Mouse (Mus musculus) ES-Bruce4 (cell line): ENCODE results near the gene Jup. TPM values are rescaled to one million over a fixed set of nuclear protein-coding genes. Genes with fewer than 3 reads are reported as not detected.

Experiments
- H3K27ac ChIP-seq: 2 replicates; pipeline ENCODE4 v1.5.1; 2012; ENCODE audit warnings: low read length, inconsistent platforms; ENCODE audit not compliant: insufficient read depth
- H3K27me3 ChIP-seq: 2 replicates; pipeline ENCODE4 v1.6.1; 2012; ENCODE audit warnings: mild to moderate bottlenecking, low read length, inconsistent platforms; ENCODE audit not compliant: control insufficient read depth, poor library complexity, insufficient read depth, severe bottlenecking
- H3K36me3 ChIP-seq: 2 replicates; pipeline ENCODE4 v1.6.1; 2012; ENCODE audit warnings: inconsistent platforms, mild to moderate bottlenecking, low read length, moderate library complexity; ENCODE audit not compliant: control insufficient read depth, poor library complexity, insufficient read depth, severe bottlenecking
- H3K4me1 ChIP-seq: one replicate; pipeline ENCODE4 v1.8.1; 2011; ENCODE audit warnings: low read length; ENCODE audit not compliant: control insufficient read depth, insufficient read depth
- H3K4me3 ChIP-seq: 2 replicates; pipeline ENCODE4 v1.5.1; 2011; ENCODE audit warnings: low read depth, mild to moderate bottlenecking, low read length
- H3K9ac ChIP-seq: 2 replicates; pipeline ENCODE4 v1.6.1; 2012; ENCODE audit warnings: low read depth, mild to moderate bottlenecking, inconsistent platforms; ENCODE audit not compliant: poor library complexity, severe bottlenecking
- H3K9me3 ChIP-seq: replicated peaks from 2 replicates; pipeline ENCODE4 v1.6.1; 2012; ENCODE audit warnings: mild to moderate bottlenecking, low read length, inconsistent platforms; ENCODE audit not compliant: control insufficient read depth, poor library complexity, insufficient read depth, severe bottlenecking
- CTCF ChIP-seq: IDR thresholded peaks from one replicate; pipeline ENCODE4 v1.8.1; 2011; ENCODE audit warnings: low read depth, low read length
- EP300 ChIP-seq: IDR thresholded peaks from 2 replicates; pipeline ENCODE4 v1.6.1; 2011; ENCODE audit warnings: low read depth, low read length; ENCODE audit not compliant: insufficient read depth
- POLR2A ChIP-seq: IDR thresholded peaks from one replicate; pipeline ENCODE4 v1.8.1; 2011; ENCODE audit warnings: low read length; ENCODE audit not compliant: insufficient read depth
- polyA plus RNA-seq: library from polyadenylated mRNA; stranded (reverse); fragments of >200 nt; gene quantifications from 2 replicates; pipeline ENCODE4 v1.2.4, GENCODE M21; 2011; ENCODE audit warnings: low read depth; ENCODE audit not compliant: missing spikeins, insufficient read depth, insufficient read length

The Jup gene
- polyA plus RNA-seq, 1 experiment = 171 TPM

- no peak overlapping the region for H3K4me3 ChIP-seq
- no peaks in the 10 kb centered on the region for H3K27me3 ChIP-seq
- H3K9ac ChIP-seq = no peak overlapping the region
- H3K27ac ChIP-seq = no peak overlapping the region
- no peaks in the 10 kb centered on the region for H3K4me1 ChIP-seq
- no peaks in the 10 kb centered on the region for H3K36me3 ChIP-seq
- TF ChIP-seq POLR2A = no peak
- TF ChIP-seq EP300 = no peak
- TF ChIP-seq CTCF = no peak
- no peaks in the 10 kb centered on the region for H3K9me3 ChIP-seq
Measured at GRCm38 (mm10) chr11:100409686-100410085, 12.1 kb upstream of the Jup start.

- Histone ChIP-seq H3K27ac (no peak overlapping the region), H3K36me3 (no peaks in the 10 kb centered on the region)
Measured at GRCm38 (mm10) chr11:100408835-100409462, 11.4 kb upstream of the Jup start.

GRCm38 (mm10) chr11:100408076-100408834 is 10.7 kb upstream of the Jup start:
- no peak overlapping the region for H3K27ac ChIP-seq
- peak; percentile 75 for TF ChIP-seq CTCF
- no peak for TF ChIP-seq POLR2A
- H3K4me1 ChIP-seq = no peaks in the 10 kb centered on the region
- no peak overlapping the region for H3K4me3 ChIP-seq
- no peak overlapping the region for H3K9ac ChIP-seq
- no peaks in the 10 kb centered on the region for H3K27me3 ChIP-seq
- H3K36me3 ChIP-seq = no peaks in the 10 kb centered on the region
- no peaks in the 10 kb centered on the region for H3K9me3 ChIP-seq

More at GRCm38 (mm10) chr11:100408835-100409462, 11.4 kb upstream of the Jup start:
- H3K9me3 ChIP-seq = no peaks in the 10 kb centered on the region
- H3K9ac ChIP-seq = no peak overlapping the region
- no peaks in the 10 kb centered on the region for H3K4me1 ChIP-seq
- no peaks in the 10 kb centered on the region for H3K27me3 ChIP-seq
- TF ChIP-seq CTCF = no peak
- no peak for TF ChIP-seq EP300
- no peak overlapping the region for H3K4me3 ChIP-seq

GRCm38 (mm10) chr11:100406995-100407705 is 9.6 kb upstream of the Jup start:
- H3K36me3 ChIP-seq = no peaks in the 10 kb centered on the region
- no peaks in the 10 kb centered on the region for H3K27me3 ChIP-seq
- no peak overlapping the region for H3K4me3 ChIP-seq
- H3K4me1 ChIP-seq = no peaks in the 10 kb centered on the region
- no peaks in the 10 kb centered on the region for H3K9me3 ChIP-seq
- TF ChIP-seq POLR2A (no peak), CTCF (no peak), EP300 (no peak)
- H3K27ac ChIP-seq = no peak overlapping the region
- H3K9ac ChIP-seq = no peak overlapping the region

- no peaks in the 10 kb centered on the region for H3K4me1 ChIP-seq
- H3K27me3 ChIP-seq = no peaks in the 10 kb centered on the region
- no peak overlapping the region for H3K9ac ChIP-seq
- H3K4me3 ChIP-seq = no peak overlapping the region
- no peaks in the 10 kb centered on the region for H3K36me3 ChIP-seq
- no peaks in the 10 kb centered on the region for H3K9me3 ChIP-seq
- H3K27ac ChIP-seq = no peak overlapping the region
- TF ChIP-seq CTCF = no peak
- no peak for TF ChIP-seq EP300
- TF ChIP-seq POLR2A = no peak
Measured at GRCm38 (mm10) chr11:100406273-100406672, 8.7 kb upstream of the Jup start.
